Comparison of ENCODE assay signal across 8 mouse cellular contexts in the genomic region with DNA sequence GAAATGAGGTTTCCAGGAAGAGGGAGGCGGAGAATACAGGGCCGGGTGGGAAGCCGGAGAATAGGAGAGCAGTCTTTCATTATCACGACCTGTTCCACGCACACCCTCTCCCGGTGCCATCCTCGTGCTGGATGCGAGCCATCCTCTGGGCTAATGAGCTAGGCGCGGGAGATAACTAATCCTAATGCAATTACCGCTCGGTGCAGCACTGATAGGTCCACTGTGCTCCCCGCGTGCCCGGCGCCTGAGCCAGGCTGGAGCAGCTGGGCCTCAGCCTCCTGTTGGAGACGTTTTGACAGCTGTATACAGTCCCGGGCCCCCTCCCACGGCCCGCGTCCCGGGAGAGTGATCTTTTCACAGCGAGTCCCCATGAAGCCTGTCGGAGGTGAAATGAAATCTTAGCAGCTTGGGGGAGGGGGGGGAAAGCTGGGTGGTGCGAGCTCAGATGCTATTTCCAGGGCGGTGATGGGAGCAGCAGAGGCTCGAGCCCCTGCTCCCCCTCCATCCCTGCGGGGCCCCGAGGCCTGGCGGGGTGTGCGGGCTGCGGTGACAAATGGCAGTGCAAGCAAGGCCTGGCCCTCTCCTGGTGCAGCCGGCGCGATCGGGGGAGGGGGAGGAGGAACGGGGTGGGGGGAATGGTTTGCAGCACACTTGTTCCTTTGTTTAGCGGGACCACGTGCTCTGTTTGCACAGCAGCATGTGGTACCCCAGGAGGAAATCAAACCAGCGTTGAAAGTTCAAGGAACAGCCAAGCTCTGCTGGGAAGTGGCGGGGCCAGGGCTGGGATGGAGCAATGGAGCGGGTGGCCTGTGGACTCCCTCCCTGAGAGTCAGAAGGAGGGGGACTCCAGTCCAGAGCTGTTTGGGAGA.
DNase-seq lines count a peak whose midpoint lies in the region; ATAC-seq lines count a peak whose summit lies in the region.

No protein-coding gene starts in this region.

- no peaks in the 10 kb centered on the region for H3K9me3 ChIP-seq in hindbrain, embryonic 16.5 days (ENCODE audit: control insufficient read depth, low read length)

- peak overlapping the region; percentile 72 for H3K9ac ChIP-seq in hindbrain, embryonic 16.5 days (ENCODE audit: low read depth, low read length)

- WGBS in hindbrain, embryonic 16.5 days, result 1% methylated on average over 41 of the region's 42 CpGs

- H3K27ac ChIP-seq in hindbrain, embryonic 16.5 days (ENCODE audit: low read depth, low read length), result peak overlapping the region; percentile 98

- H3K4me1 ChIP-seq in hindbrain, embryonic 16.5 days (ENCODE audit: control insufficient read depth, insufficient read depth, low read depth, low read length), result peaks cover 18% of the 10 kb centered on the region

- peak; percentile 95 for ATAC-seq in hindbrain, embryonic 16.5 days
- ATAC-seq in monocyte, adult 5-6 weeks (replicated peaks; ENCODE audit: insufficient number of reproducible peaks, low FRiP score, low TSS enrichment, poor library complexity, severe bottlenecking), result no peak

- DNase-seq in adrenal gland, postnatal 36 days, result peak; percentile 49 to 67
- DNase-seq in embryo, embryonic 10.5 days (ENCODE audit: low spot score), result peak; percentile 90
- peak; percentile 69 for DNase-seq in gastrocnemius, postnatal 10 days
- DNase-seq in left cerebral cortex, adult 9 months (ENCODE audit: low spot score in 2 of 2), result peak; percentile 59 to 76
- DNase-seq in lung, postnatal 36 days, result peak; percentile 62
- peak; percentile 70 for DNase-seq in right cerebral cortex, postnatal 25 days

- H3K36me3 ChIP-seq in hindbrain, embryonic 16.5 days (ENCODE audit: control insufficient read depth, insufficient read depth, low read length), result no peaks in the 10 kb centered on the region

- H3K27me3 ChIP-seq in hindbrain, embryonic 16.5 days (replicated peaks; ENCODE audit: control insufficient read depth, insufficient read depth, low read length), result no peaks in the 10 kb centered on the region

- peak overlapping the region; percentile 67 for H3K4me2 ChIP-seq in hindbrain, embryonic 16.5 days (ENCODE audit: low read length)

- H3K4me3 ChIP-seq in hindbrain, embryonic 16.5 days (ENCODE audit: low read length), result peak overlapping the region; percentile 36
